Mouse (Mus musculus) left cerebral cortex, adult 18-20 months (tissue): ENCODE measurements around the gene Dph6. TPM values are rescaled to one million over a fixed set of nuclear protein-coding genes. Genes with fewer than 3 reads are reported as not detected.
A peak's percentile ranks its signal among the peaks of the same experiment; 100 is the strongest.
"Not testable (repeated sequence)": the region's sequence is repeated elsewhere in the genome, so short reads cannot be mapped to it uniquely, and the experiment has no call there.

ENCODE experiments used
- DNase-seq, 2 experiments: peaks; one replicate each; pipeline ENCODE4 v3.0.0; 2021 to 2022; ENCODE audit warnings: low spot score in 2 of 2, mixed read lengths in 1 of 2
- long read RNA-seq, 2 experiments: library from polyadenylated mRNA; stranded (forward); transcript quantifications; one replicate each; pipeline ENCODE4 v2.0.0; 2021
- total RNA-seq, 2 experiments: library from RNA; stranded (reverse); gene quantifications; 2 replicates each; pipeline ENCODE4 v1.2.3; 2021

Dph6 gene
- 10 to 100 TPM; 13.6 to 14.5 TPM for total RNA-seq
- long read RNA-seq, experiment 1, transcript Dph6-203 (9 exons, 2,734 nt): major isoform, 5 of 10 reads
- long read RNA-seq, experiment 1, partial matches to known transcripts: 0 of 10 reads
- long read RNA-seq, experiment 1, other reads (novel, unspliced or antisense): 2 of 10 reads
- long read RNA-seq, experiment 2, transcript Dph6-201 (8 exons, 2,632 nt): major isoform, 5 of 13 reads
- long read RNA-seq, experiment 2, transcript Dph6-203 (9 exons, 2,734 nt): major isoform, 5 of 13 reads
- long read RNA-seq, experiment 2, partial matches to known transcripts: 0 of 13 reads
- long read RNA-seq, experiment 2, other reads (novel, unspliced or antisense): 3 of 13 reads

DNA sequence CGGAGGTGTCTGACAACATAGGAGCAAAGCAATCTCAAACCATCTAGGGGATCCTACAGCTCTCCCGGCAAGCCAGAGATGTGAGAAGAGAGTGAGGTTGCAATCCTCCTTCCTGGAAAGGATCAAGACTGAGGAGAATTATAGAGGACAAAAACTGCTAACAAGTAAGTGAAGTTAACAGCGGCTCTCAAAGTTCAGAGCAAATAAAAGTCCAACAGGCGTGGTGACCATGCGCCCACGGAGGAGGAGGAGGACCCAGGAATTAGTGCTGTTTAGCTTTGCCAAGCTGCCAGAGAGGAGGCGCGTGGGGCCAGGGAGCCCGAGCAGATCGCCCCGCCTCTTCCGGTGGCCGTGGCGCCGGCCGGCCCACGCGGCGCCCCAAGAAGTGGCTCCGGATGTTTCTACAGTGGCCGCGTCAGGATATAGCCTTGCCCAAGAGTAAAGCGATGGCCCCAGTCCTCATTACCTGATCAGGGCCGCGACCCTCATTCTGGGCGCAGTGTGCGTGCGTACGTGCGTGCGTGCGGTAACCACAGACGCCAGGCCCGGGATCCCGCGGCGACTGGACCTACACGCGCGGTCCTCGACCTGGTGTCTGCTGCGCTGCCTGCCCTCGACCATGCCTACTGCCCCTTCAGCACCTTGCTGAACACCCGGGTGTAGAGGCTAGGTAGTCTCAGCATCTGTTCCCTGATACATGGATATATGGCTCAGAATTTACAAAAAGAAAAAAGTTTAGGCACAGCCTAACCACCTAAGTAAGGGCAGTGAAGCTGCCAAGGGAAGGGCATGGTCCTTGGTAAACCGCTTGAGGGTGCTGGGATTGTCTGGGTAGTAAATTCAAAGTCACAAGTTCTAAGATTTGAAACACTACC lies at the start of gene Dph6:
TSS of gene Dph6 (minus strand) at position 600 of the 875 bp plus-strand sequence.
- DNase-seq: peak; percentile 79 to 85

DNA sequence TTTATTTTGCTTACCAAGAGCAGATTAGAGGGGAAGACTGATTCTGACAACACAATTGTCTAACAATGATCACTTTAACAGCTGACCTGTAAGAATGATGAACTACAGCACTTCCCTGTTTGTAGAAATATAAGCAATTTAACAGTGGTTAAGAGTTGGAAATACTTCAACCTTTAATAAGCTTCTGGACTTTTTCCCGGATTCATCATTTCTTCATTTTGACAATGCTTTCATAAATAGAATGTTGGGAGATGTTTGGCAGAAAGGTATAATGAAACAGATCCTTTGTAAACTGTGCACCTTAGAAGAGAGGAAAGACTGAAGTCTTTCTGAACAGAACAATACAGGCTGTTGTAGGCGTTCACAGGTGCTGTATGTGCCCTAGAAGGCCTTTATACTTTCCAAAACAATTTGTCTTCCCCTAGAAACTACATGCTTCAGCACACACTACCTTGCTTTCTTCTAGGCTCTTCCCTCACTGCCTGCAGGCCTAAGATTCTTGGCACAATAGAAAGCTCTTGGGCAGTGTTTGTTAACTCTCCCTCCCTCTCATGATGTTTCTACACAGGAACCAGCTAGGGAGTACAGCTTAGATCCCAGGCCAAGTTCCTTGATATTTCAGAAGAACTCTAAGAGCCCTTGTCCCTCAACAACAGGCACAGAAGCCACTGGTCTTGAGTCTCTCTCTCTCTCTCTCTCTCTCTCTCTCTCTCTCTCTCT lies 46.4 kb upstream of the Dph6 start:
- no peak for DNase-seq

DNA sequence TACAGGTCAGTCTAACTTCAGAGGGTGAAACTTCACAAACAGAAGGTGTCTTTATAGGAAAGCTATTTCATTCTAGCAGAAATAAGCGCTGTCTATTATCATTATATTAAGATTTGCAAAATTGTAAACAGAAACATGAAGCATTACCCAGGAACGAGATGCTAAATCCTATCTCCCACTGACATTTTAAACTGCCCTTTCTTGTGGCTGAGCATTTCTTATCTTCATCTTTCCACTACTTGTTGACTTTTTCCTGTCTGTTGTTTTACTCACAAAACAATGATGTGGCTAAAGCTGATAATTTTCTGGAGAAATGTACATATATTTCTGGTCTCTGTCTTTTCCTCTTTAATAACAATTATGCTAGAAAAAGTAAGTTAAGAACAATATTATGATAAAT lies 36.8 kb upstream of the Dph6 start:
- DNase-seq: no peak

DNA sequence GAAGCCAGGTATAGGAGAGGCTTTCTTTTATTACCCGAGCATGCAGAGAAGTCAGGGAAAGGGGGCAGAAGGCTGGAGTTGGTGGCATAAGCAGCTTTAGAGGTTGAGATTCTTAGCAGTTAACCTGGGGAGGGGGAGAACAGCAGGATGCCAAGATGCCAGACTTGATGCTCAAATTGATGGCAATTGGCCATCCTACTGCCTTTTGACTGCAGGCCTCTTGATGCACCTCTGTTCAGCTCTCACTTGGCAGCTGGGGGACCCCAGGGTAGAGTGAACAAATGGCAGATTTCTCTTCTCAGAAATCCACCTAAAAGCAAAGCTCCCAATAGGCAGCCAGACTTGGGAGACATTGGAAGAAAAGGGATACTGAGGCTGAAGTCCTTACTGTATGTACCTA lies 32.7 kb upstream of the Dph6 start:
- DNase-seq: no peak

DNA sequence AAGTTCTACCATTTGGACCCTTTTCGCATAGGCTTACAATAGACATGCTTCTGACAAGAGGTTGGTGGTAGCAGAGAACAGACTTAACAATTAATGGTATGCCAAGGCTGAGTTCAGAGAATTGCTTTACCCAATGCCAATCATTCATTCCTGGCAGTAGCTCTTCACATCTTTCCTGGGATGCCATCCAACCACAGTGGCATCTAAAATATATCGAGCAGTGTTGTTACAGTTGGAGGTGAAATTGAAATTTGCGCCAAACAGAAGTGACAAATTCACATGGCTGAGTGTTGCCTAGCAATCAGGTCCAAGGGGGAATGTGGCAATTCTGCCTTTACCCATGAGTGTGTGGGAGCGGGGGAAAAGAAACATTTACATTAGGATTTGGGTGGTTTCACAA lies 32.3 kb upstream of the Dph6 start:
- DNase-seq: peak in 1 of 2 experiments; percentile 4

DNA sequence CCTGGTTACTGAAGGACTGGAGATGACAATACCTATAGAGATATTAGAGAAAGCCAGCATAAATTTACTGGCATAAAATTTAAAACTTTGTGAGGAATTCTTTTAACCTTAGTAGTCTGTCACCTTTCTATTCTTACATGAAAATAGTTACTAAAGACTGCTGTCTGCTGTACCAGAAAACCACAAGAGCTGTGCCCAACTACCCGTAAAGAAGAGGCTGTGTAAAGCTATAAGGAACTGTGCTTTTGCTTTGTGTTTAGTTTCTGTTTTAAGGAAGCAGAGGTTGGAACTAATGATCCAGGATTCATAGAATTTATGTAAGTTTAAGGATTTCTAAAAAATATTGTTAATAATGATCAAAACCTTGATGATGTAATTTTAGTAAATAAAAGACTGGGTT lies 19.1 kb upstream of the Dph6 start:
- DNase-seq: no peak

DNA sequence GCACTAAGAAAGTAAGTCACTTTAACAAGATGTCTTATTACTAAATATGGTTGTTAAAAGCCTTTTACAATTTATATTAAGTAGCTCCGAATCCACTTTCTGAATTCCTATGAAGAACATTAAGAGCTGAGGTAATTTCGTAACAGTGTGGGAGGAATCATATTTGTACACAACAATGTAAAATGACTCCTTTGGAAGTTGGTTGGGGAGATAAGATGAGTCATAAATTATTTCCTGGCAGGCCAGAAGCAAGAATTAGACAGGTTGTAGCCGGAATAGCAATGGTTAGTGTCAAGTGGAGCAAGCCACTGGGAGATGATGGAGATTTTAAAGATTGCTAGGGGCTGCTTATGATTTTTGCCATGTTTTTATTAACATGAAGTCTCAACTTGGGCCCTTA lies 16.2 kb upstream of the Dph6 start:
- DNase-seq: no peak

DNA sequence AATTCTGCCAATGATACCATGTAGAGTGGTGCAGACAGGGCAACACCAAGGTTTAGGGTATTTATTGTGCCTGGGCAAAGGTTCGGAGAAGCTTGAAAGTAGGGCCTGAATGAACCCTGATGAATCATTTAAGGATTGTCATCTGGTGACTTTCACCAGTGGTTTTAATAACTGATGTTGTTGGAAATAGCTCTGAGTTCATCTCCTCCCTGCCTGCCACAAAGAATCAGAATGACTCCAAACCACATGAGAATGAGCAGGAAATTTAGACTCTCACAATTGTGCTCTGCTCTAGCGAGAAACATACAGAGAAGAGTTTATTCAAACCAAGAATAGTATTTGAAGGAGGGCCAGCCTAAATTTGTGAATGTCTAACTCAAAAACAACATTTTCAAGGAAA lies 4.2 kb upstream of the Dph6 start:
- no peak for DNase-seq

DNA sequence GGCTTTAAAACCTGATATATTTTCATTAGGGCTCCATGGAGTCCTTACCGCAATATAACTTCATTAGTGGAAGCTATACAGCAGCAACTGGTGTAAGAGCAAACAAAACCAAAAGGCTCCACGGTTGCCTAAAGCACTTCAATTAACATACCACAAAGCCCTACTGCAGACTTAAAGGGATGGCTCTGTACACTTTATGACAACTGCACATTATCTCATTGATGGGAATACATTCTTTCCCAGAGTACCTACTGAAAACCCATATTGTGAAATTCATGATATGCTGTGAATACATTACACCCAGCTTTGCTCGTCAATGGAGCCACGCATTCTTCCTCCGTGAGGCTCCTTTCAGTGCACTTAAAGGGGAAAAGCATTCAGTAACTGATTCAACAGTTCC lies 8.5 kb downstream of the Dph6 start:
- no peak for DNase-seq

DNA sequence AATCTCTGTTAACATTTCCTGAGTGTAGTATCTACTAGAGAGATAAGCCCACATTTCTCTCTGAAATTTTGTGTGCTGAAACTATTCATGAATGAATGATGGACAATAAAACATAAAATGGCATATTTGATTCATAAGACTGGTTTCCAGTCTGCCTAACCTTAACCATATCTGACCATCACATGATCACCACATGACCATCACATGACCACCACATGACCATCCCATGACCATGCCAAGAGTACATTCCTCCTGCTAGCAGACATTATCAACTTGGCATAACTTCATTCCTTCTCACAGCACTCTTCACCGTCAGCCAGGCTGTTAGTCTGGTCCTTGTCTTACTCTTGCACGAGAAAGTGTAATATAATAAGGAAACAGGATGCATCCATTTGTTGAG lies 10.9 kb downstream of the Dph6 start:
- DNase-seq: no peak

DNA sequence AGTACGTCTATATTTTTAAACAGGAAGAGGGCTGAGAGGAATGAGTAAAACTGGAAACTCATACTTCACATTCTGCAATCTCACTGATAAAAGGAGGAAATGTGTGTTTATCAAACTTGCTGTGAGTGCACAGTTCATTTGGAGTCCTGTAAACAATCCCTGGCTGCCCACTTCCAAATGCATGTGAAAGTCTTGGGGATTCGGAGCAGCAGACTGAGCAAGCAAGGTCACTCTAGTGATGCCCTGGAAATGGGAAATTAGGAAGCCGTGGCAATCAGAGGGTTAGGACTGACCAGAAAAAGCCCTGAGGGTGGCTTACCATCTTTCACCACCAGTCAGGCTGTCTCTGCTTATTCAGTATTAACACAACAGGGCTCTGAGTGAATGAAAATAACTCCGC lies 30.1 kb downstream of the Dph6 start:
- no peak for DNase-seq

DNA sequence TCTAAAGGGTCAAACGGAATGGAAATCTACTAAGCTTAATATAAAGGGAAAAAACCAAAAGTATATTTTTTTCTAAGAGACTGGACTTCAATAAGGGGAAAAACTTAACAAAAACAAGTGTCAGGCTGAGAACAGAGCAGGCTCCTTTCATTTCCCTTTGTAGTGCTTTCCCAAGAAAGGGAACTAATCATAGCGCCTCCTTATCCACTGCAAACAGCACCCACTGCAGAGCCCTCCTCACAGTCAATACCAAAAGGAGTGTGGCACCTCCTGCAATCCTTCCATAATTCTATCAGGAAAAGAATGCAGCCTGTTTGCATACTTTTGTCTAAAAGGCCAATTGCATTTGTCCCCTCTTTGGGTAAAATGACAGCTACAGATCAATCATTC lies 32.2 kb downstream of the Dph6 start:
- peak in 1 of 2 experiments; percentile 19 for DNase-seq

DNA sequence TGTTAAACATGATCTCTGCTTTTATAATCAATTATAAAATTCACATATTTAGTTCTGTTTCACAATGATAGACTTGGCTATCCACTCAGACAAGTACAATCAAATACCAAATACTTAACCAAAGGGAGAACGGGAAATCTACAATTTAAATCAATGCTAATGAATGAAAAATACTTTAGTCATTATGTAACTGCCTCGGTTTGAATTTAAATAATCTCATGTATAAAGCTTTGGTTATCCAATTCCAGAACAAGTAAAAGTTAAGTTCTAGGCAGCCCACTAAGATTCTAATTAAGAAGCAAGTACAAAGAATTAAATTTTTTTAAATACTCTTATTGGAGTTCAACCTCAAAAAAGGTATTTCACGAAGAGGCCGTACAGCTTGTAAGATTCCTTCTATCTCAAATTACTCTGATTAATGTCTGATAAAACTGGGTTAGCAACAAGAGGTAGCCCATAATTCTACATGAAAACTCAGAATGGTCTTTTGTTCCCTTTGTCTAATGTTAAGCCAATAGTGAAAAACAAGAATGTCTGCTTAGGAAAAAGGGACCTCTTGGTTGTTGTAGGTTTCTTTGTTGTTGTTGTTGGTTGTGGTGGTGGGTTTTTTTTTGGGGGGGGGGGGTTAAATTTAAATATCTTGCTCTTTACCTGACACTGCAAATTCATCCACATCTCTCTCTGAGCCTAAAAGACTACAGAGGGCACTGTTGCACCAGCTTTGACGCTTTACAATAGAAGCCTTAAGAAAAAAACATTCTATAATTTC lies 32.8 kb downstream of the Dph6 start:
- DNase-seq: peak; percentile 25 to 28

DNA sequence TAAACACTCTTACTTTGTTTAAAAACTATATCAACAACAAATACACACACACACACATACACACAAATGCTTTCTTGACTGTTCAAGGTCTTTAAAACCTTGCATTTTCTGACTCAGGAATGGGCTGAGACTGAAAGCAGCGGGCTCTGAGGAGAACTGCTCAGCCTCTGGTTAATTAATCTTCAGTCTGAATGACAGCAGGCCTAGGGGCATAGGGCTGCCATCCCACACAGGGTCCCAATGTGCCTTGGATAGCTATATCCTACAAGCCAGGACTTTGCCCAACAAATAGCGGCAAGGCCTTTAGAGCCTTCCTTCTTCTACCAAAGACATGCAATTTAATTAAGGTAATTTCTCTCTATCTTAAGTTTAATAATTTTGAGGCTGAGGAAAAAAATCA lies 43.2 kb downstream of the Dph6 start:
- no peak for DNase-seq

DNA sequence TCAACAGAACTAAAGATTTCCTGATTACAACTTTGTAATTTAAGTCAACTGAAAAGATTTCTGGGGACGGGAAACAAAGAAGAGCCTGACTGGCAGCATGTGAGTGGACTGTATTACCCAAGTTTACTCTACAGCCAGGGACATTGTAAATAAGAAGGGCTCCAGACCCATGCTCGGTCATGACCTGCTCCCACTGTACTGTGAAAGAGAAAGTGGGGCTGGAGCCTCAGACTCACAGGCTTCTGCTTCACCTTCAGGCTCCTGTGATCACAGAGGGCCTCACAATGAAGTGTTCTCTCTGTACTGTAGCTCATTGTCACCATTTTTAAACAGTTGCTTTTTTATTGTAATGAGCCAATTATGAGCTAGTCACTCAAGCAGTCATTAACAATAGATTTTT lies 44.7 kb downstream of the Dph6 start:
- no peak for DNase-seq

DNA sequence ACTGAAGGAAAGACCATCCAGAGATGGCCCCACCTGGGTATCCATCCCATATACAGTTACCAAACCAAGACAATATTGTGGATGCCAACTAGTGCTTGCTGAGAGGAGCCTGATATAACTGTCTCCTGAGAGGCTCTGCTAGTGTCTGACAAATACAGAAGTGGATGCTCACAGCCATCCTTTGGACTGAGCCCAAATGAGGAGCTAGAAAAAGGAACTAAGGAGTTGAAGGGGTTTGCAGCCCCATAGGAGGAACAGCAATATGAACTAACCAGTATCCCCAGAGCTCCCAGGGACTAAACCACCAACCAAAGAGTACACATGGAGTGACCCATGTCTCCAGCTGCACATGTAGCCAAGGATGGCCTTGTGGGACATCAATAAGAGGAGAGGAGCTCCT lies 49.6 kb downstream of the Dph6 start:
- DNase-seq: not testable (repeated sequence)

DNA sequence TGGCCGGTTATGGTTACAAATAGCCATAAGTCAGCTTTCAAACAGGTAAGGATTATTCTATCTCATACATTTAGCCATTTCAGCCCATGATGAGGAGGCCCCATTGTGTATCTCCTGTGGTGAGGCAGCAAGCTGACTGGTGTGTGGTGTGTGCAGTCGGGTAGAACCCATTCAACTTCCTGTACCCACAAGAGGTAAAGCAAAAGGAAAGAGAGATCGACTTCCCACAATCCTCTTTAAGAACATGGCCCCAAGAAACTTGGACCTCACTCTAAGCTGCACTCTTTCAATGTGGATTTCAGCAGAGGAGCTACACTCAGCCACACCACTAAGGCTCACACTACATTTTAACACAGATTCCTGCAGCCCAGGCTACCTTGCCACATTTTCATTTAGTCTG lies 53.6 kb downstream of the Dph6 start:
- no peak for DNase-seq

DNA sequence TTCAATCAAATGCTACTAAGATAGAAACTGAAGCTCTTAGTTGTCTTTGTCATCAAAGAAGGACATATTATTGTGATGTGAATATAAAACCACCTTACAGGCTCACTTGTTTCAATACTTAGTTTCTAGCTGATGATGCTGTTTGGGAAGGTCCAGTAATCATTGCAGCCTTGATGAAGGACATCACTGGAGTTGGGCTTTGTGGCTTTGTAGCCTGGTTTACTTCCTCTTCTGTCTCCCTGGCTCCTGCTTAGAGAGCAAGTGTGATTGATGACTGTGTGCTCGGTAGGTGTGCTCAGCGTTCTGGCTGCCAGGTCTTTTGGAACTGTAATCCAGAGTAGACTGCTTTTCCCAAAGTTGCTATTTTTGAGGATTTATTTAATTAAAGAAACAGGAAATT lies 55.0 kb downstream of the Dph6 start:
- DNase-seq: no peak

DNA sequence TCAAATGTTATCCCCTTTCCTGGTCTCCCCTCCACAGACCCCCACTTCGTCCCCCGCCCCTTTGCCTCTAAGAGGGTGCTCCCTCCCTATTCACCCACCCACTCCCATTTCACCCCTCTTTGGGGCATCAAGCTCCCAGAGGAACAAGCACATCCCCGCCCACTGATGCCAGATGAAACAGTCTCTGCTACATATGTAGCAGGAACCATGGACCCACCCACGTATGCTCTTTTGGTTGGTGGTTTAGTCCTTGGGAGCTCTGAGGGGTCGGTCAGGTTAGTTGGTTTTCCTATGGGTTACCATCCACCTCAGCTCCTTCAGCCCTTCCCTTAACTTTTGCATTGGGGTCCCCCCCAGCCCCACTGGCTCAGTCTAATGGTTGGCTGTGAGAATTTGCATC lies 61.4 kb downstream of the Dph6 start:
- no peak for DNase-seq

DNA sequence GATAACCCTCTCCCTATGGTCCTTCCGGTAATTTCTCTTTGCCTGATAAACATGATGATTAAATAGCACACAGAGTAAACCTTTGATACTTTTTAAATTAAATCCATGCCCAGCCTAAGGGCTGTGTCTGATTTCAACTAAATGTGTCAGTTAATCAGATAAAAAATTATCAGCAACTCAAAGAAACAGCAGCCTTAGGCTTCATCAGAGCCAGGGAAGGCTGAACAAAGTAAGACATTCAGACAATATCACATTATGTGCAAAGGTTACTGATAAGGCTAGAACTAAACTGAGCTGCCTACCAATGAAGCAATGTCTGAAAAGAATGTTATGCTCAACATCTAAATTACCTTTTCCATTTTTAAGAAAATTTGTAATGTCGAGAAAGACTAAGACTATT lies 74.0 kb downstream of the Dph6 start:
- no peak for DNase-seq

DNA sequence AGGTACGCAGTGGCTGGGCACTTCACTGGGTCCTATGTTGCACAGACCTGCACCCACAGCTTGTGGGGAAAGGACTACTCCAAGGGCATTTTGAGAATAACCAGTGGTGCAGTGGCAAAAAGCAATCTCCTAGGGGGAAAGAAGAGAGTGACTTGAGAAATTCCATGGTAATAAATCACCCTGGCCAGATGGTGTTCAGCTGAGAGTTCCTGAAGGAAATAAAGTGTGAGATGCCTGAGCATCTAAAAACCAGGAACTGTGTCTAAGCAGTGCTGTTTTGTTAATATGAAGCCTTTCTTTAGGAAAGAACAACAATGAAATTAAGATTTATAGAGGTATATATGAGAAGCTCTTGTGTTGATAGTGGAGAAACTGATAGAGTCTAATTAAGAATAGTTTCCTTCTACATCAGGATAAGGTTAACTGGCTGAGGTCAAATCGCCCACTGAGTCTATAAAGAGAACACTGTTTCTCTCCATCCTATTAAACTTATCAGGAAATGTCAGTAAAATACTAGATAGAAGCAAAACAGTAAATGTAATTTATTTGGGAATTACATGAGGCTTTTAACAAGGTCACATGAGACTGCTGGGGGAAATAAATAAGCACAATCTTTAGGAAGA lies 111.7 kb downstream of the Dph6 start:
- no peak for DNase-seq
